Mouse (Mus musculus): Measurements from ENCODE around the gene Hist2h3c2.
"Not testable (repeated sequence)": the region's sequence is repeated elsewhere in the genome, so short reads cannot be mapped to it uniquely, and the experiment has no call there.

The Hist2h3c2 gene

DNA sequence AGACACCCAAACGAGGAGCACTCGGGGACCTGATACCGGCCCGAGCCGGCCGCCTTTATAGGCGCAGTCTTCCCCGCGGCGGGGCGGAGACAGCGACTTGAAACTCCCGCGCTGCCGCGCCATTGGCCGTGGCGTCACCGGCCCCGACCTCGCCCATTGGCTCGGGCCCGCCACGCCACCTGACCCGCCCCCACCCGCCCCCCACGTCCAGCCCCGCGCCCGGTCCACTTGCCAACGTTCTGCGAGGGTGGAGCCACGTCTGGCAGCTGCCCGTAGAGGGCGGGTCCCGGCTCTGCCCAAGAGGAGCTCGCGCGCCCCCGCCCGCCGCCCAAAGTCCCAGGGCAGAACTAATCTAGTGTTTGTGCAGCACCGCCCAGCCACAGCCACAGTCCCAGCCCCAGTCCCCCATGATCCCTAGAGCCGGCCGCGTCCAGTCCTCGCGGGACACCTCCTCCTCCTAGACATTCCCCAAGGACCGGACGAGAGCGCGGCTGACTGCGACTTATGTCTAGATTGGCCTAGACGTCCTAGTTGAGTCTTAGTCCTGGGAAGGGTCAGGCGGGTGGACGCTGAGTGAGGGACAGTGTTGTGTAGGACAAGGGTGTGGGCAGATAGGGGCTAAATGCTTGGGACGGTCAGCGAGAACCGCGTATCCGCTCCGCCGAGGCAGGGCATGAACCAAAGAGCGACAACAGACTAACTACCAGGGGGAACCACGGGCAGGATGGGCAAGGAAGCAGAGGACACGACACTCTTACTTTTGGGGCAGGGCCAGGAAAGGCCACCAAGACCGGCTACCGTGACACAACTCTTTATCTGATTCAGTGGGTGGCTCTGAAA lies at the start of gene Hist2h3c2:
Gene Hist2h3c2 (minus strand): TSS at position 174 of the 840 bp plus-strand sequence.
- in situ Hi-C loops (cut with MboI, MseI) = not testable (repeated sequence)

DNA sequence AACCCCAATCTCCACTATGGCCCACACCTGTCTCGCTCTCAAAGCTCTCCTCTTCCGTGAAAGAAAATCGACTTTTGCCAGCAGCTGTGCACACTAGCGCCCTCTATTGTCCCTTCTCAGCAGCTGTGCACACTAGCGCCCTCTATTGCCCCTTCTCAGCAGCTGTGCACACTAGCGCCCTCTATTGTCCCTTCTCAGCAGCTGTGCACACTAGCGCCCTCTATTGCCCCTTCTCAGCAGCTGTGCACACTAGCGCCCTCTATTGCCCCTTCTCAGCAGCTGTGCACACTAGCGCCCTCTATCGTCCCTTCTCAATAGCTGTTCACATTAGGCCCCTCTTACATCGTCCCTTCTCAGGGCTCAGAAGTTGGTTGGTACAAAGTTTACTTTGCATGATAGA lies 48.4 kb upstream of the Hist2h3c2 start:
- in situ Hi-C loops (cut with MboI, MseI) = loop anchor here (25.0 kb wide), 1 partner anchor 1900 kb away; the partner anchor contains the start of gene Lingo4

DNA sequence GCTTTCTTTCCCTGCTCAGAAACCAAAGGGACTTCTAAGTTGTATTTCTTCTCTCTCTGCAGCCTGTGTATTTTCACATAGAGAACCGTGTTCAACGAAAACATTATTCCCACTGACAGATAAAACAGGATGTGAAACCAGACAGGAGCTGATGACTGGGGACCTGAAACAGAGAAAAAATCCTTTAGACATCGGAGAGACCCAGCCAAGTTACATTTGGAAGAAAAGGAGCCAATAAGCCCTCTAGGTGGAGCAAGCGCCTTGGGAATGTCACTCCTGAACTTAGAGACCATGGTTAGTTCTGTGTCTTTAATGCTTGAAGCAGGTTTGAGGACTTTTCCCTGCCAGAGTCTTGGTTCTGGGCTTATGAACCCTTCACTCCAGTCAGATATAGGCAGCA lies 45.5 kb upstream of the Hist2h3c2 start:
- in situ Hi-C loops (cut with MboI, MseI) = loop anchor here (5.0 to 25.0 kb wide), 2 partner anchors 43 to 1897 kb away; partner anchors contain the start of gene Lingo4

DNA sequence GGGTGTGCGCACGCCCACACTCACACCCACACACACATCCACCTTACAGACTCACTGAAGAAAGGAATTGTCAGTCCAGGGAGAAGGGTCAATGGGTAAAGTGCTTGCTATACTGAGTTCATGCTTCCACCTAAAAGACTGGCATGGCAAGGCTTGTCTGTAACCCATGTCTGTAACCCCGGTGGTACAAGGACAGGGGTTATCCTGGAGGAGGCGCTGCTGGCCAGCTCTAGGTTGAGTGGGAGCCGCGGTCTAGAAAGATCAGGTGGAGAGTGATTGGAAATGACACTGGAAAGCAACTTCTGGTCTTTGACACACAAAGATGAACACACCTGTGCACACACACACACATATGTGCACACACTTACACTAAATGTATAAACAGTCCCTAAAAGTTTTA lies 41.7 kb upstream of the Hist2h3c2 start:
- in situ Hi-C loops (cut with MboI, MseI) = loop anchor here (5.0 to 25.0 kb wide), 2 partner anchors 47 to 1893 kb away; partner anchors contain the start of gene Lingo4

DNA sequence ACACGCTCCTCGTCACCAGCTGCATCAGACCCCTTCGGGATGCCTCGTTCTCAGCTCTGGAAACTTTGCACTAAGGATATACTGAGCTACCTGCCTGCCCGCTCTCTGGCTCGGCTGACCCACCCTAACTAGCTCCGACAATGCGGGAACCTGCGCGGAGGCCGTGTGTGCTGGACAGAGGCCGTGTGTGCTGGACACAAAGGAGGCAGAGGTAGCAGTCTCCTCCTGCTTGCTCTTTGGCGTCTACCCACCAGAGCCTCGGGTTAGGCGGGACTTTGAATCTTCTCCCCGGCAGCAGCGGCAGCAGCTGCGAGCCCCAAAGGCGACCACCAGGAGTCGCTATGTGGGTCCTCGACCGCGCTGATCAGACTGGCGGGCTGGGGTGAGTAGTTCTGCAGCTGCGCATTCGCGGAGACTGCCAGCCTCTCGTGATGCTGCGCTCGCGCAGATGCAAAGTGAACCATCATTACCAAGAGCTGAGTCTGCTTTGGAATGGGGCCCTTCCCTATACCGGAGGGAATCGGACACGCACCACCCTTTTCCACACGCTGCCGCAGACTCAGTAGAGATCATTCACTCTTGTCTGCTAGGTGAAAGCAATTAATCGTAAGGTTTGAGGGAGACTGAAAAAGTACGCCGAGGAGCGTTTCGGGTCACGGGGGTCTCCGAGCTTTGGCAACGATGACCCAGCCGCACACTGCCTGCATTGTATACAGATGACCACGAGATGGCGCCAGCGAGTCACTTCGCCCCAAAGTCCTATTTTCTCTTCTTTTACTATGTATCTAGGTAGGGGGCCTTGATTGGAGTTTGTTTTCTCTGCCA lies 39.1 kb upstream of the Hist2h3c2 start:
- in situ Hi-C loops (cut with MboI, MseI) = loop anchor here (25.0 kb wide), 1 partner anchor 1891 kb away; the partner anchor contains the start of gene Lingo4

DNA sequence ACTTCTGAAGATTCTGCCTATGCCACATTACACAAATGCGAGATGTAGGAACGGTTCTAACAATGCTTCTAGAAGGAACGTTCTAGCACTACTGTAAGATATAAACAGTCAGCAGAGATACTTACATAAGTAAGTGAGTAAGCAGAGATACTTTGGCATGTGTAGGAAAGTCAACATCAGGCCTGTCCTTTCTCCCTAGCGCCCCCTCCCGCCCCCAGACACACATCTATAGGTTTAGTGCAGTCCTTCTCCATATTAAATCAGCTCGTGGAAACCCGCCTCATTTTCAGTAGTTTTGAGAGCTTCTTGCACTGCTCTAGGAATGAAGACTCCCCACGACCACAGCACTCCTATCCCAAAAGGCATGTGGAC lies 38.5 kb upstream of the Hist2h3c2 start:
- in situ Hi-C loops (cut with MboI, MseI) = loop anchor here (25.0 kb wide), 1 partner anchor 1890 kb away; the partner anchor contains the start of gene Lingo4

DNA sequence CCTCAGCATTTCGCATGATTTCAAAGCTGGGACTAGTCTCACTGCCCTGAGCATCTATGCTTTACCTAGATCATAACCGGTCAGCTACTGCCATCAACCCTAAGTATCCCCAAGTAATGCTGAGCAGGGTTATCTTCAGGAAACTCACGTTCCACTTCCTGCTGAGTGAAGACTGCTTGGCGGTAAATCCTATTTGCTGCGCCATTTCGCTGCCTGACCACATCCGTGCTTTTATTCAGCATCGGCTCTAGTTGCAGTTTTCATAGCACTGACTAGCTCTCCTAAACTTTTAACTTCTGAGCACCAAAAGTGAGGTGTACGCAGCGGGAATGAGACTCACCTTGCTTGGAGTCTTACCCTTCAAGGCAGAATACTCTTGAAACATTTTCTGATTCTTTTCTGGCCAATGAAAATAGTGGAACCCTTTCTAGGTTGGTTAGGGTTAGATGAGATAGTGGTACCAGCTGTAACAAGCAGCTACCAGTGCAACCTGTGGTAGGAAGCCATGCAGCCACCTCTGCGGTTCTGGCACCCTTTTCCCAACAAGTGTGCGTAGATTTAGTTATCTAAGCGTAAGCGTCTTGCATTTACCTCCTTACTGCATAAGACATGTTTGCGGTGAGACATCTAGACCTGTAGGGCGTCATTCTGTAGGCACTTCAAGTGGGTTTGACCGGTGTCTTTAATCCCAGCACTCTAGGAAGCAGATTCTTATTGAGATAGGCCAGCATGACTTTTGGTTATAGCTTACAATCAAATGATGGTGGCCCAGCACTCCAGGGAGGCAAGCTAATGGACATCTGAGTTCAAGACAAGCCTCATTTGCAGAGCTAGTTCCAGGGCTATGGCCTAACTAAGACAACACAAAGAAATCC lies 34.9 kb upstream of the Hist2h3c2 start:
- in situ Hi-C loops (cut with MboI, MseI) = no loop called here

DNA sequence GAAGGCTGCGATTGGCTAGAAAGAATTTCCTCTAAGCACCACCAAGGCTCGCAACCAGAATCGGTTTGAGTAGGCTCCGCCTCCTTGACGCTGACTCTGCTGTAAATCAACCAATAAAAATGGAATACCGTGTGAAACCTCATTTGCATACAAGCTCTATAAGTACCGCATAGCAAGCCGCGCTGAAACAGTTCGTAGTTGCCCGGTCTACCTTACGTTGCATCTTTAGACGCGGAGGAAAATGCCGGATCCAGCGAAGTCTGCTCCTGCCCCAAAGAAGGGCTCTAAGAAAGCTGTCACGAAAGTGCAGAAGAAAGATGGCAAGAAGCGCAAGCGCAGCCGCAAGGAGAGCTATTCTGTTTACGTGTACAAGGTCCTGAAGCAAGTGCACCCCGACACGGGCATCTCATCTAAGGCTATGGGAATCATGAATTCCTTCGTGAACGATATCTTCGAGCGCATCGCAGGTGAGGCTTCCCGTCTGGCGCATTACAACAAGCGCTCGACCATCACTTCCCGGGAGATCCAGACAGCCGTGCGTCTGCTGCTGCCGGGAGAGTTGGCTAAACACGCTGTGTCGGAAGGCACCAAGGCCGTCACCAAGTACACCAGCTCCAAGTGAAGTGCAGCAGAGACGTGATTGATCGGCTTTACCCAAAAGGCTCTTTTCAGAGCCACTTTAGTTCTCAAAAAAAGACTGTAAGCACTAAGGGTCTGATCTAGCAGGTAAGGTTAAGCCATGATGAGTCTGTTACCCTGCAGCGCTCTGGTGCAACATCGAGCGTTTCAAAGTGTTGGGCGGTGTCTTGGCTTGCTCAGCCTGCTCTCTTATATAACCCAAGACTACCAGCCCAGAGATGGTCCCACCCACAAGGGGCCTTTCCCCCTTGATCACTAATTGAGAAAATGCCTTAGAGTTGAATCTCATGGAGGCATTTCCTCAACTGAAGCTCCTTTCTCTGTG lies 30.9 kb upstream of the Hist2h3c2 start, which contains the start of gene Hist2h2bb:
Gene Hist2h2bb (plus strand): TSS at position 242 of the 964 bp plus-strand sequence.
- in situ Hi-C loops (cut with MboI, MseI) = no loop called here

DNA sequence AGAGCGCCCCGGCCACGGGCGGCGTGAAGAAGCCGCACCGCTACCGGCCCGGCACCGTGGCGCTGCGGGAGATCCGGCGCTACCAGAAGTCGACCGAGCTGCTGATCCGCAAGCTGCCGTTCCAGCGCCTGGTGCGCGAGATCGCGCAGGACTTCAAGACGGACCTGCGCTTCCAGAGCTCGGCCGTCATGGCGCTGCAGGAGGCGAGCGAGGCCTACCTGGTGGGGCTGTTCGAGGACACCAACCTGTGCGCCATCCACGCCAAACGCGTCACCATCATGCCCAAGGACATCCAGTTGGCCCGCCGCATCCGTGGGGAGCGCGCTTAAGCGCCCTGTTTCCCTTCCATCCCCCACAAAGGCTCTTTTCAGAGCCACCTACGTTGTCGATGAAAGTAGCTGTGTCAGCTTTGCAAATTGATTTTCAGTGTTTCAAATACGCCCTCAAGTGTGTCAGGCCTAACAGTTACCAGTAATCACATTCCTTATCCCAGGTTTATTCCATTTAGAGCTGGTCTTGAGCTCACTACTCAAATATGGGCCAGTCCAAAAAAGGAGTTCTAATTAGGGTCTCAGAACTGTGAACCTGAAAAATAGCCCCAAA lies 29.9 kb upstream of the Hist2h3c2 start:
- in situ Hi-C loops (cut with MboI, MseI) = not testable (repeated sequence)

DNA sequence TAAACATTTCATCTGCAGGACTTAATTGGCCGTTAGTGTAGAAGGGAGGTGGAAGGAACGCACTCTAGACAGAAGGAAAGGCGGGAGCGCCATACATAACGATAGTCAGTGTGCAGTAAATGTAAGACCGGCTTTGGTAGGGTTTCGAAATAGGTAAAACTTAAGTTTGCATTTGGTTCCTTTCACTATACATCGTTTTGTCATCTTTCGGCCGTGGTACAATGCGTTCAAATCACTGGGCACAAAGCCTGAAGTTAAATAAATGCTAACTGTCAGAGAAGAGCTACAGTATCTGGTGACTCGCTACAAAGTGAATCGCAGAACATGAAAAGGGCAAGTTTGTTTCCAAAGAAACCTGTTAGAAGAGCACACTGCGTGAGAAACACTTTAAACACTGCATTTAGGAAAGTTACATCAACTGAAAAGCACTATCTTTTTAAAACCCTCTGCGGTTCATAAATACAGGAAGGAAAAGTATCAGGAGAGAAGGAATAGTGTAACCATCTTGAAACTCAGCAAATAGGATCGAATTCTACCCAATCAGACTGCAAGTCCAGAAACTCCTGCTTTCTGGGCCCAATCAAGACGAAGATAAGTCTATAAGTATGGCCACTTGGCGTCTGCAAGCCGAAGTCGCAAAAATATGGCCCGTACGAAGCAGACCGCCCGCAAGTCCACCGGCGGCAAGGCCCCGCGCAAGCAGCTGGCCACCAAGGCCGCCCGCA lies 29.3 kb upstream of the Hist2h3c2 start, which contains the start of gene Hist2h3b:
Gene Hist2h3b (plus strand): TSS at position 604 of the 725 bp plus-strand sequence.
- in situ Hi-C loops (cut with MboI, MseI) = no loop called here

DNA sequence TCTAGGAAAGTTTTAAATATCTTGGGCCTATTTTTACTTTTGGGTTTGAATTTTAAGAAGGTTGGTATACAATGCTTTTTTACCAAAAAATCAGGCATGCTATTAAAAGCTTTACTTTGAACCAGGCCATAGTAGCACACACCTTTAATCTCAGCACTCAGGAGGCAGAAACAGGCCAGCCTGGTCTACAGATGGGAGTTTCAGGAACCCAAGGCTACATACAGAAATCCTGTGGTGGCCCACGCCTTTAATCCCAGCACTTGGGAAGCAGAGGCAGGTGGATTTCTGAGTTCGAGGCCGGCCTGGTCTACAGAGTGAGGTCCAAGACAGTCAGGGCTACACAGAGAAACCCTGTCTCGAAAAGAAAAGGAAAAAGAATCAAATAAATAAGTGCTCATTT lies 28.6 kb upstream of the Hist2h3c2 start:
- in situ Hi-C loops (cut with MboI, MseI) = no loop called here

DNA sequence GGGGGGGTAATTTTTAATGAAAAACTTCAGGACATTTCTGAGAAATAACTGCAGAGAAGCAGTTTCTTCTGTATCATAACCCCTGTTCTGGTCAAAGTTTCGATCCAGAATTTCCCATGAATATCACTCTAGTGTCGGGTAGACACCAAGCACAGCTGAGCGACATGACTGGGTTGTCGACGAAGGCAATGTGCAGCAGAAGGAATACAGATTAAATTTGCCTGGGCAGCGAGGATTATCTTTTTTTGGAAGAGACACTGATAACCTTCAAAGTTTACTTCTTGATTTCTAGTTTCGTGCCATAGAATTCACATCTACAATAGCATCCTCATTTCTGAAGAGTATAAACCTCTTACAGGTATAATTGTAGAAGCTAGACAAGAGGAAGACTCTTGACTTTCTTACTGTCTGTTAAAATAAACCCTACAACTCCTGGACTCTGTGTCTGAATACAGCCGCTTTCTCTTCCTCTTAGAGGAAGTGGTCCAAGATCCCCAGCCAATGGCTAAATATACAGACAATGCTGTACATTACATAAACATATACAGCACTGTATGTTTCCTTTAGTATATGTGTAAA lies 27.3 kb upstream of the Hist2h3c2 start:
- in situ Hi-C loops (cut with MboI, MseI) = no loop called here

DNA sequence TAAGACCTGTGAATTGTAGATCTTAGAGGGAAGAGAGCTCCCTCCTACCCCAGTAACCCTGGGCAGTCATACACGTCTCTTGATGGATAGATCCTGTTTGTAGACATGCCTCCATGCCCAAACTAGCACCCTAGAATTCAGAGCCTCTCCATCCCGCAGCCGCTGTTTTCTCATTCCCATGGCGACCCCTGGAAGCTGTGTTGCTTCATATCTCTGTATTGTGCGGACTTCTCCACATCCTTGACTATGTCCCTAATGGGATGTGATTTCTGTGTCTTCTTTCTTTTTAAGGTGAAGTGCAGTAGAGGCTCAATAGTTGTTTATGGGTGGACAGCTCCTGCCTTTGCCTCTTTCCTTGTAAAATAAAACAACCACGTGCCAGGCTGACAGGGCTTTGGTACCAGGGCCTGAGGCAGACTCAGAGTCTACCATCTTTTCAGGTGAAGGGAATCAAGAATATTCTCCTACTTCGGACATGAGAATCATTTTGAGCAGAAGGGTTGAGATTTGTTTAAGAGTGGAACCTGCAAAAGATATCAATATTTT lies 25.6 kb upstream of the Hist2h3c2 start:
- in situ Hi-C loops (cut with MboI, MseI) = no loop called here

DNA sequence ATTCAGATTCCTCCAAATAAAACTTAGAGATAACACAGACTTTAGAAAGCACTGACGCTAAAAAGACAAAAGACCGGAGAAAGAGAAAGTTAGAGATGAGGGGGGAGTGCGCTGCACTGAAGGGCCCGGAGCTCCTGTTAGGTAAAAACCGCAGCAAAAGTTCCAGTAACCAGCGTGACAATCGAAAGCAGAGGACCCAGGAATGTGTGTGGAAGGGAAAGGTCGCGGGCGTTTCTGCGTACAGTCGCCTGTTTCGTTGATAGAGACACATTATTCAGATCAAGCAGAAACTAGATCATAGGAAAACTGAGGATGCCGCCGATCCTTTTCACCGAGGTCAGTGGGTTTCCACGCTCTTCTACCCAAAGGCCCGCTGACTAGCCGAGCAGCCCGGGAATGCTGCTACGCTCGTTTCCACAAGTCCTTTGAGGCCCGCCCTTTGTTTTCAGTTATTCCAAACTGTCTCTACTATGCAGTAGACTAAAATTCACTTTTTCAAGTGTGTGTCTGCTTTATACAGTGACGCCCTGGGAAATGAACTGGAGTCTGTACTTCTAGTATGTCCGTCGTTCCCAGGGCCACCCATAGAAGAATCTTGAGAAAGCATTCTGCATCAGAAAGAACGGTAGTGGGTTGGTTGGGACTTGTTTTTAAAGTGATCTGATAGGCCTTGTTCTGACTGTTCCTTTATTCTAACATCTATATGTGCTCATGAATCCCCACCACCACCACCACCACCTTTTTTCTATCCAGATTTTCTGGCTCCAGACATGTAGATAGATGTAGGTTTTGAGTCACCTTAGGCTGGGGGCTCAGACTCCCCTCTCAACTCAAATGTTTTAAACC lies 24.9 kb upstream of the Hist2h3c2 start:
- in situ Hi-C loops (cut with MboI, MseI) = no loop called here

DNA sequence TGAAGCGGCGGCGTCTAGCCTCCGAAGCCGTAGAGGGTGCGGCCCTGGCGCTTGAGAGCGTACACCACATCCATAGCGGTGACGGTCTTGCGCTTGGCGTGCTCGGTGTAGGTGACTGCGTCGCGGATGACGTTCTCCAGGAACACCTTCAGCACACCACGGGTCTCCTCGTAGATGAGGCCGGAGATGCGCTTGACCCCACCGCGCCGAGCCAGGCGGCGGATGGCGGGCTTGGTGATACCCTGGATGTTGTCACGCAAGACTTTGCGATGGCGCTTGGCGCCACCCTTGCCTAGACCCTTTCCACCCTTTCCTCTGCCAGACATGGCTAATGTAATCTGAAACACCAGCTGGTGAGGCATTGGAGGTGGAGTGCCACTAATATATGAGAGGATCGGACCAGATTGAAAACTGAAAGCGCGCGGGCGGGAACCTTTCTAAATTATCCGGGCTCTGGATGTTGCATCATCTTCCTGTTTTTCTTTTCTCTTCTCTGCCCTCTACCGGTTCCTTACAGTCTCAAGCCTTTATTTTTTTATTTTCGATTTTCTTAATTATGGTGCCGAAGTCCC lies 24.1 kb upstream of the Hist2h3c2 start, which contains the start of gene Hist2h4:
Gene Hist2h4 (minus strand): TSS at position 333 of the 572 bp plus-strand sequence.
- in situ Hi-C loops (cut with MboI, MseI) = no loop called here

DNA sequence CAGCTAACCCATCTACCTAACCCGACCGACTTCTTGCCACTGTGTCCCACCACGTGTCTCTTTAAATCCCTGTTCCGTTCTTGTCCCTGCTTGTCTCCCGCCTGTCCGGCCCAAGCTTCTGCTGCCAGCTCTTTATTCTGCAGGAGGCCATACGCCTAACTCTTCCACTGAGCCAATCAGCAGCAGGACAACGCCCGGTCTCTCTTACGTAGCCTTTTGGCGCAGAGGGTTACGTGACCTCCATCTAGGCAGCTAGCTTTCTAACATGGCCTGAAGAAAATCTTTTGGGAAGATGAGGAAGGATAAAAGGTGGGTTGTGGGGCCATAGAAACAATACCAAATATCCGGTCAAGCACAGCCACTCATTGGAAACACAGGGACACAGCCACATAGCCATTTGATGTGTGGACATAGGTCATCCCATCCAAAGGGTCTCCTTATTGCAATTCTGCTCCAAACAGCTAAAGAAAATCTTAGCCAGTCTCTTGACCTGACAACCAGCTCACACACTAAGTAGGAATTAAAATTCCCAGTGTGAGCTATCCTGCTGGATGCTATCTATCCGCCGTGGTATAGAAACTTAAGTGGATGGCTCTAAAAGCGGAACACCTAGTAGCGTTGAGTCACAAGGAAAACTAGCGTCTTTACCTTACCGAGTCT lies 23.4 kb upstream of the Hist2h3c2 start:
- in situ Hi-C loops (cut with MboI, MseI) = no loop called here
